Mouse (Mus musculus): ENCODE results near the gene Mllt3. TPM values are rescaled to one million over a fixed set of nuclear protein-coding genes. Genes with fewer than 3 reads are reported as not detected.
A peak's percentile ranks its signal among the peaks of the same experiment; 100 is the strongest.

Mllt3 gene
- polyA plus RNA-seq, 1 experiment from 2014 or later, result 89.3 TPM

DNA sequence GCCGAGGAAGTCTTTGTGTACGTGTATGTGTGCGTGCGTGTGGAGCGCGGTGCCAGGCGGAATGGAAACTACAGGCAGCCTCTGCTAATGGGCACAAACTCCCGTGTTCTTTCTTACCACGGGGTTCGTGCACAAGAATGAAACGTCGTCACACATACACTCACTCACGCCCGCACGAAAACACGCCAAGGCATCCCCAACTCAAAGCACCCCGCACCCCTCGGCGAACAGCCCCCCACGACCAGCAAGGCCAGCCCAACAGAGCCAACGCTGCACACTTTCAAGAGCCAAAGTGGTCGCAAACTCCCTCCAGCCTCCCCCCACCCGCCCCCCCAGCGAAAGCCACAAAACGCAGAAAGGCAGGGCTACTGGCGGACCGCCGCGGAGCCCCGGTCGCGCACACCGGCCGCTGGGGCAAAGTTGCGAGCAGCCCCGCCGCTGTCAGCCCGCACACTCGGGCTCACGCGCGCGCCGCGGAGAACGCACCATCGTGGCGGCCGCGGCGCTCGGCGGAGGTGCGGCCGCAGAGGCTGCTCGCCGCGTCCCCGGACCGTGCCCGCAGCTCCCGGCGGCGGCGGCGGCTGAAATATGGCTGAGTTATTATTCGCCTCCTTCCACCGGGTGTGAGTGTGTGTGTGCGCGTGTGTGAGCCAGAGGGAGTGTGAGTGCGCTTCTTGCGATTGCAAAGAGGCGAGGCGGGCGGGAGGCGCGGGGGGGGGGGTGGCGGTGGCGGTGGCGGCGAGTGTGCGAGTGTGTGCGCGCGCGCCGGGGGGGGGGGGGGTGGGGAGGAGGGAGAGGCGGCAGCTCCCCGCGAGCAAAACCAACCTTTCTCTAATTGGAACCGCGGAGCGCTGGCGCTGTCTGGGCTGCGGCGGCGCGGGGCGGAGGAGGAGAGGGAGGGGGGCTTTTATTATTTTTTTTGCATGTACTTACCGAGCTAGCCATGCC lies 739 bp downstream of the Mllt3 start:
- peak overlapping the region; percentile 81 for H3K4me3 ChIP-seq
- H3K9me3 ChIP-seq, result no peaks in the 10 kb centered on the region
- WGBS, result under 1% methylated on average over 85 of the region's 100 CpGs
- peak overlapping the region; percentile 90 for H3K4me2 ChIP-seq
- H3K27me3 ChIP-seq, result no peaks in the 10 kb centered on the region
- H3K9ac ChIP-seq, result peak overlapping the region; percentile 91
- peaks cover 5% of the 10 kb centered on the region; the same call in 1 of the 2 replicates for H3K36me3 ChIP-seq
- peak overlapping the region; percentile 98 for H3K27ac ChIP-seq
- peak; percentile 78 for ATAC-seq (ENCODE audit: insufficient number of reproducible peaks, insufficient read depth, low FRiP score, low TSS enrichment, low read depth)
- peaks cover 30% of the 10 kb centered on the region for H3K4me1 ChIP-seq

DNA sequence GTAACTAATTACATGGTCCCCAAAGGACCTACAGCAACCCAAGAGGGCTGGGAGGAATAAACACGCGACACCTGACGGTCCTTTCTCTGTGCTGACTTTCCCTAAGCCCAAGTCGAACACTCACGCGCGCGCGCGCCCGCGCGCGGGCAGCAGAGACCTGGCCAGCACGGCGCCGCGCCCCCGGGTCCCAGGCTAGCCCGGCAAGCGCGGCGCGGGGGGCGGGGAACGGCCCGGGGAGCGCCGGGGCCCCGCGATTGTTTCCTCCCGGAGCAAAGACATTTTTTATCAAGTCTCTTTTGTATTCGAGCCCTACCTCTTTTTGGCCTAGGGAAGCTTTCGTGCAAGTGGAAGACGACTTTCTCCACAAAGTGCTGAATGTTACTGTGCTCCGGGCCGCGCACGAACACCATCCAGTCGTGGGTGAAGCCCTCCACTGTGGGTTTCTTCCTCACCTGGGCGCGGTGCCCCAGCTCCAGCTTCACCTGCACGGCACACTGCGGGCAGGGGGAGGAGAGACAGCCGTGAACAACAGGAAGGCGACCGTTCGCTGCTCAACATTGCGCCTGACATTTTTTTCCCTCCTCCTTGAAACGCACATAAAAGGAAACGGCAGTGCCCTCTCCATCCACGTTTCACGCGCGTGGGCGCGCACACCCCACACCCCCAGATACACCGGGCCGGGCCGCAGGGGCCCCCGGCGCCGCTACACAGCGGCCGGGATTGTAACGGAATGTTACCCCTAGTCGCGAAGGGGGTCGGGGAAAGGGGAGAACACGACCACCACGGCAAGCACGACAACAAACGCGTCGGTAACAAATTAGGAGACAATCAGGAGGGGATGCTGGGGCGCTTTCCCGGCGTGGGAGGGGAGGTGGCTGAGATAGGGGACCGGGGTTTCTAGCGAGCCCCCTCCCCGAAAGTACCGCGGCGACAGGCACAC lies 1.7 kb downstream of the Mllt3 start:
- no peaks in the 10 kb centered on the region for H3K27me3 ChIP-seq
- WGBS, result under 1% methylated on average over 84 of the region's 84 CpGs
- peak overlapping the region; percentile 90 for H3K4me2 ChIP-seq
- ATAC-seq (ENCODE audit: insufficient number of reproducible peaks, insufficient read depth, low FRiP score, low TSS enrichment, low read depth), result no peak
- H3K9ac ChIP-seq, result peak overlapping the region; percentile 91
- H3K4me3 ChIP-seq, result peak overlapping the region; percentile 81
- H3K9me3 ChIP-seq, result no peaks in the 10 kb centered on the region
- peak overlapping the region; percentile 98 for H3K27ac ChIP-seq
- H3K4me1 ChIP-seq, result peaks cover 30% of the 10 kb centered on the region
- peaks cover 14% of the 10 kb centered on the region for H3K36me3 ChIP-seq

DNA sequence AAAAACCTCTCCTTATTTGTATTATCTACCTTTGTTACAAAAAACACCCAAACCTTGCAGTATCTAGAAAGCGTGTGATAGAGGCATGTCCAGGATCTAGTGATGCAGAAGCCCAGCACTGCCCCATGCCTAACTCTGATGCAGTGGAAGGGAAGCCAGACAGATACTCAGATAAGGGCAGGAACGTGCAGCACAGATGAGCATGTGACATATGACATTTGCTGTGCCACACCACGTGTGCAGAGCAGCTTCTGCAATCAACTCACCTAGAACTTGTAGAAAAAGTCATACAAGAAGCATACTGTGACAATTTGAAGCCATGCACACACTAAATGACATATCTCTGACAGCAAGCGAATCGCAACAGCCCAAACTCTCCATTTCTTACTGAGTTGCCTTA lies 9.6 kb downstream of the Mllt3 start:
- no peak for ATAC-seq (ENCODE audit: insufficient number of reproducible peaks, insufficient read depth, low FRiP score, low TSS enrichment, low read depth)
- Histone ChIP-seq H3K27ac (no peak overlapping the region), H3K9ac (no peak overlapping the region), H3K27me3 (no peaks in the 10 kb centered on the region), H3K4me3 (no peak overlapping the region), H3K9me3 (no peaks in the 10 kb centered on the region), H3K36me3 (peaks cover 35% of the 10 kb centered on the region), H3K4me2 (no peak overlapping the region), H3K4me1 (peaks cover 10% of the 10 kb centered on the region)
- WGBS, result 82% methylated on average over 5 of the region's 5 CpGs

DNA sequence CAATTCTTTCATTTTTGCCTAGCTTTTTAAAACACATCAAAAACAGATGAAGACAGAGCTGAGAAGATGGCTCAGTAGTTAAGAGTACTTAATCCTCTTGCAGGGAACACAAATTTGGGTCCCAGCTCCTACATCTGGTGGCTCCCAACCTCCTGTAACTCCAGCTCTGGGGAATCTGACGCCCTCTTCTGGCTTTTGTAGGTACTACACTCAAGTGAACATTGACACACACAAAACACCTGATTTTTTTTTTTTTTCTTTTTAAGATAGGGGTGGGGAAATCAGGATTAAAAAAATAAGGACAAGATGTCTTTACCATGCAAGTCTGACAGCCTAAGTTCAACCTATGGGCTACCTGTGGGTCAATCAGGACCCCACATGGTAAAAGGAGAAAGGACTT lies 10.5 kb downstream of the Mllt3 start:
- no peak overlapping the region for H3K9ac ChIP-seq
- H3K27ac ChIP-seq, result no peak overlapping the region
- no peaks in the 10 kb centered on the region for H3K9me3 ChIP-seq
- no peak overlapping the region for H3K4me2 ChIP-seq
- no peak for ATAC-seq (ENCODE audit: insufficient number of reproducible peaks, insufficient read depth, low FRiP score, low TSS enrichment, low read depth)
- H3K36me3 ChIP-seq, result peaks cover 35% of the 10 kb centered on the region
- H3K27me3 ChIP-seq, result no peaks in the 10 kb centered on the region
- 0% methylated on average over 1 of the region's 1 CpGs for WGBS
- no peak overlapping the region for H3K4me3 ChIP-seq
- peaks cover 16% of the 10 kb centered on the region for H3K4me1 ChIP-seq

DNA sequence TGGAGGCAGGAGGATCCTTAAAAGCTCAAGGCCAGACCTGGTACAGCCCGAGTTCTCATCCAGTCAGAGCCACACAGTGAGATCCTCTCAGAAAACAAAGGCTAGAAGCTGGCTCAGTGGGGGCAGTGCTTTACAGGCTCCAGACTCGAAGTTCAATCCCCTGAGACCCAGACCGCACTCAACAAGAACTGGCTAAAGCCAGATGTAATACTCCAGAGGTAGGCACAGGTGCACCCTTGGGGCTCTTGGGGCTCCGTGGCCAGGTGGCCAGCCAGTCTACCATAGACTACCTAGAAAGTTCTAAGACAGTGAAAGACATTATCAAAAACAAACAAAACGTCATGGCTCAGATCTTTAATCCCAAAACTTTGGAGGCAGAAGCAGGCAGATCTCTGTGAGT lies 12.7 kb downstream of the Mllt3 start:
- no peak for ATAC-seq (ENCODE audit: insufficient number of reproducible peaks, insufficient read depth, low FRiP score, low TSS enrichment, low read depth)
- Histone ChIP-seq H3K9me3 (no peaks in the 10 kb centered on the region), H3K27me3 (no peaks in the 10 kb centered on the region), H3K27ac (no peak overlapping the region), H3K4me1 (peaks cover 27% of the 10 kb centered on the region), H3K36me3 (peaks cover 19% of the 10 kb centered on the region; the same call in 1 of the 2 replicates), H3K4me3 (no peak overlapping the region), H3K9ac (no peak overlapping the region), H3K4me2 (no peak overlapping the region)
- WGBS, result 69% methylated on average over 5 of the region's 5 CpGs

DNA sequence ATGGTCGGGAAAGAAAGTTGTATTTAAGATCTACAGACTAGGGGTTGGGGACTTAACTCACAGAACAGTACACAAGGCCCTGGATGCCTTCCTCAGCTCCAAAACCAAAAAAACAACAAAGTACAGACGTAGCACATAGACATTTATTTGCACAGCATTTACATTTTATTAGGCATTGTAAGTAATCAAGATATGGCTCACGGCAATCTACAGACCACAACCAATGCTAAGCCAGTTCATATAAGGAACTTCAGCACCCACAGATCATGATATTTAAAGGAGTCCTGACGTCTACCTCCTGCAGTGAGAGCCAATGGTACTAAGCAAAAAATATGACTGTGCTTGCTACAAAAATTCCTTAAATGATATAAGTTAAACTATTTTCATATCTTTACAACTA lies 13.5 kb downstream of the Mllt3 start:
- Histone ChIP-seq H3K4me1 (peaks cover 35% of the 10 kb centered on the region), H3K27me3 (no peaks in the 10 kb centered on the region), H3K36me3 (peaks cover 11% of the 10 kb centered on the region; the same call in 1 of the 2 replicates), H3K9me3 (no peaks in the 10 kb centered on the region), H3K4me2 (no peak overlapping the region), H3K27ac (no peak overlapping the region), H3K9ac (no peak overlapping the region), H3K4me3 (no peak overlapping the region)
- 74% methylated on average over 4 of the region's 4 CpGs for WGBS
- no peak for ATAC-seq (ENCODE audit: insufficient number of reproducible peaks, insufficient read depth, low FRiP score, low TSS enrichment, low read depth)

DNA sequence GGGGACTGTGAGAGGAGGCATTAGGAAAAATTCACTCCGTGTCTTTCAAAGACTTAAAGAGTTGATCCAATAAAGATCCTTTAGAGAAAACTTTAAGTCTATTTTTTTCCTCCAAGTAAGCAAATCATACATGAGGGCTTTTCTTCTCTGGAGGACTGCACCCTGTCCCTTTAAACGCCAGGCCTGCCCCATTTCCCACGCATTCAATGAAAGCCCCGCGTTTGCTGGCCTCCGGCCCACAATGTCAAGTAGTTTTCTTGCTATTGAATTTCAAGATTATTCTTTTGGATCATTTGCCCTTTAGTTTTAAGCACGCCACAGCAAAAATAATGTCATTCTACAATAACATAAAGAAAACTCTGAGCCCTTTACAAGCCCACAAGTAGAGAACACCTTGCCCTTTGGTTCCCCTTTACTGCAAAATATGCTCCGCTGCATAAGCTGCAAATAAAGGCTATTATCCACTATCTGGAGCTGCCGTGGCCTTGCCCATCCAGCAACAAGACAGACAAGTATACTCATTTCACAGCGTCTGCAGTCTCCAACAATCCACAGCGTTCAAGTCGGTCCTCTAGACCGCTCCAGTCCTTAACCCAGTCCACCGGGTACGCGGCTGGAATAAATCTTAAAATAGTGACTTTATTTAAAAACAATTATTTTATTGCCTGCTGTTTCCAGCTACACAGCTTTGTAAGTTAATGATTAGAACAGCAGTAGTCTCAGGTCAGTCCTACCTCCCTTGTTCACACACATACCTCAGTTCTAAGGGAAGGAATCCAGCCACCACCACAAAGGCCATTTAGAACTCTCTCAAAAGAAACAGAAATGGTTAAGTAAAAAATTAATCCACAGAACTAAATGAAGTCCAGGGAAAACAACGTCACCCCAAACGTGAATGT lies 15.5 kb downstream of the Mllt3 start:
- WGBS, result 52% methylated on average over 18 of the region's 18 CpGs
- Histone ChIP-seq H3K4me1 (peaks cover 52% of the 10 kb centered on the region), H3K4me2 (peak overlapping the region; percentile 34), H3K4me3 (no peak overlapping the region), H3K27me3 (no peaks in the 10 kb centered on the region), H3K9me3 (no peaks in the 10 kb centered on the region), H3K27ac (no peak overlapping the region), H3K36me3 (peaks cover 7% of the 10 kb centered on the region; the same call in 1 of the 2 replicates), H3K9ac (no peak overlapping the region)
- no peak for ATAC-seq (ENCODE audit: insufficient number of reproducible peaks, insufficient read depth, low FRiP score, low TSS enrichment, low read depth)

DNA sequence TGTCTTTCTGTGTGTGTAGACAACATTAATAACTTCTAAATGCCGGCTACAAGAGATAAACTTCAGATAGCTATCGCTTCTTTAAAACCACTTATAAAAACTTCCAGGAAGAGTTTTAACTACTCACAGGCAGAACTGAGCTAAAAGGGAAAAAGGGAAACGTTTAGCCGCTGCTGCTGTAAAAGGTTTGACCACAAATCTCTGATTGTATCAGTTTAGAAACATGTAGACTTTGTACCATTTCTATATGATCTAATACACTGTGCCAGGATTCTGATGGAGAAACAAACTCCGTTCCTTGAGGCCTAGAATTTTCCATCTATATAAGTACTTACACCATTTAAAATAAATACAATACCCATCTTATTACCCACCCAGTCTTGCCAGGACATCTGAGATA lies 17.4 kb downstream of the Mllt3 start:
- Histone ChIP-seq H3K4me3 (no peak overlapping the region), H3K9me3 (no peaks in the 10 kb centered on the region), H3K4me2 (no peak overlapping the region), H3K36me3 (peaks cover 12% of the 10 kb centered on the region), H3K27ac (no peak overlapping the region), H3K4me1 (peaks cover 59% of the 10 kb centered on the region), H3K9ac (no peak overlapping the region), H3K27me3 (no peaks in the 10 kb centered on the region)
- no peak for ATAC-seq (ENCODE audit: insufficient number of reproducible peaks, insufficient read depth, low FRiP score, low TSS enrichment, low read depth)
- 58% methylated on average over 5 of the region's 5 CpGs for WGBS

DNA sequence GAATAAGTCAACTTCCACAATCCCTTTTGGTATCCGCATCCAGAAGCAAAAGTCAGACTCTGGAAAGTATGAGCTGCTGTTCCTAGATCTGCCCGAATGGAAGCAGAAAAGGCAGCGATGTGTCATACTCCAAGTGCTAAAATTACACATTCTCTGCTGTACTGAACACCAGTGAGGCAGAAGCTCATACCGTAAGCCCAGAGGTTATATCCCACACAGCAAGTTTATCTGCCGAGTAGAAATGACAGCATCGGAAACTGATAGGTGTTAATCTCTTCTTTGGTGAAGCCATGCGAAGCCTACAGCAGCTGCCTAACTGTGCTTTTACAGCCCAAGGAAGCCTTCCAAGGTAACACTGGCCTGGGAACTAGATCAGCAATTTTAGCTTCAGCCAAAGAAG lies 17.9 kb downstream of the Mllt3 start:
- no peak for ATAC-seq (ENCODE audit: insufficient number of reproducible peaks, insufficient read depth, low FRiP score, low TSS enrichment, low read depth)
- H3K27ac ChIP-seq, result no peak overlapping the region
- no peaks in the 10 kb centered on the region for H3K9me3 ChIP-seq
- peaks cover 56% of the 10 kb centered on the region for H3K4me1 ChIP-seq
- H3K4me2 ChIP-seq, result no peak overlapping the region
- no peak overlapping the region for H3K4me3 ChIP-seq
- no peak overlapping the region for H3K9ac ChIP-seq
- no peaks in the 10 kb centered on the region for H3K27me3 ChIP-seq
- peaks cover 7% of the 10 kb centered on the region for H3K36me3 ChIP-seq
- 56% methylated on average over 7 of the region's 7 CpGs for WGBS

DNA sequence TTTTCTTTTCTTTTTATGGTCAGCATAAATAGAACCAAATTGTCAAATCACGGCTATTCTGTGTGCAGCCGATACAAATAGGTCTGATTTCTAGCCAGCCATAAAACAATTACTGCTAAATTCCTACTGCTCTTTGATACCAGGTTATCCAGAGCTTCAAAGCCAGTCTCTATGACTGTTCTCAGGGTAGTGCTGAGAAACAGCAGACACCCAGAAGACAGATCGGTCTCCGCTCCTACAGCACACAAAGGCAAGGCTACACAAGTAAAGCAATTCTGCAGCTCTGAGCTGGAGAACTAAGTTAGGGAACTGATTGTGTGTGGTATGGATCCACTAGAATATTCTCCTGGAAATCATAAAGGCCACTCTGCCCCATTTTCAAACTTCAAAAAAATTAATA lies 20.4 kb downstream of the Mllt3 start:
- 53% methylated on average over 4 of the region's 4 CpGs for WGBS
- Histone ChIP-seq H3K4me2 (no peak overlapping the region), H3K27ac (no peak overlapping the region), H3K4me3 (no peak overlapping the region), H3K36me3 (peaks cover 17% of the 10 kb centered on the region), H3K27me3 (no peaks in the 10 kb centered on the region), H3K9ac (no peak overlapping the region), H3K4me1 (peaks cover 52% of the 10 kb centered on the region), H3K9me3 (no peaks in the 10 kb centered on the region)
- ATAC-seq (ENCODE audit: insufficient number of reproducible peaks, insufficient read depth, low FRiP score, low TSS enrichment, low read depth), result no peak

Data from embryonic facial prominence, embryonic 13.5 days (tissue).